Mouse (Mus musculus) heart, embryonic 15.5 days (tissue): ENCODE data around the gene Abca2. TPM values are rescaled to one million over a fixed set of nuclear protein-coding genes. Genes with fewer than 3 reads are reported as not detected.

Experiments used
- ATAC-seq: fragments of 200-750 bp; cut with Nextera tagmentation; replicated peaks from 2 replicates; pipeline ENCODE4 v1.8.0; 2017; ENCODE audit warnings: low read depth, moderate TSS enrichment; ENCODE audit not compliant: insufficient number of reproducible peaks, insufficient read depth, low FRiP score
- H3K27ac ChIP-seq: fragments of 300-500 bp; sonication (generic); 2 replicates; pipeline ENCODE4 v1.5.1; 2015; ENCODE audit warnings: mild to moderate bottlenecking, inconsistent platforms
- H3K27me3 ChIP-seq: fragments of 300-500 bp; sonication (generic); 2 replicates; pipeline ENCODE4 v1.6.1; 2015; ENCODE audit warnings: inconsistent platforms
- H3K36me3 ChIP-seq: fragments of 300-500 bp; sonication (generic); 2 replicates; pipeline ENCODE4 v1.6.1; 2015; ENCODE audit warnings: mild to moderate bottlenecking, inconsistent platforms
- H3K4me1 ChIP-seq: fragments of 300-500 bp; sonication (generic); replicated peaks from 2 replicates; pipeline ENCODE4 v1.6.1; 2015; ENCODE audit warnings: inconsistent platforms
- H3K4me2 ChIP-seq: fragments of 300-500 bp; sonication (generic); 2 replicates; pipeline ENCODE4 v1.6.1; 2015; ENCODE audit warnings: inconsistent platforms, mild to moderate bottlenecking, moderate library complexity
- H3K4me3 ChIP-seq: fragments of 300-500 bp; sonication (generic); 2 replicates; pipeline ENCODE4 v1.5.1; 2015; ENCODE audit warnings: mild to moderate bottlenecking, inconsistent platforms
- H3K9ac ChIP-seq: fragments of 300-500 bp; sonication (generic); 2 replicates; pipeline ENCODE4 v1.6.1; 2015; ENCODE audit warnings: mild to moderate bottlenecking, inconsistent platforms
- H3K9me3 ChIP-seq: fragments of 300-500 bp; sonication (generic); replicated peaks from 2 replicates; pipeline ENCODE4 v1.6.1; 2016; ENCODE audit warnings: inconsistent platforms
- WGBS: fragments of 180-500 bp; shearing (Covaris S2); methylation state at CpG from one replicate; pipeline ENCODE4 v1.1.7; 2015; ENCODE audit warnings: mixed read lengths; 5-methylcytosine and 5-hydroxymethylcytosine counted together
- polyA plus RNA-seq: library from polyadenylated mRNA; unstranded; fragments of >200 nt; fragmentation: Nextera tagmentation; extraction: Ambion mirVana; gene quantifications from 2 replicates; pipeline ENCODE4 v1.2.1, GENCODE M21; 2015

Abca2 gene
- polyA plus RNA-seq, 1 experiment from 2014 or later, result 3.5 TPM

- Histone ChIP-seq H3K36me3 (no peaks in the 10 kb centered on the region), H3K27me3 (peaks cover 53% of the 10 kb centered on the region), H3K9ac (no peak overlapping the region), H3K4me2 (no peak overlapping the region), H3K27ac (no peak overlapping the region), H3K9me3 (no peaks in the 10 kb centered on the region), H3K4me1 (peaks cover 22% of the 10 kb centered on the region), H3K4me3 (no peak overlapping the region)
- ATAC-seq, result no peak
- 29% methylated on average over 5 of the region's 5 CpGs for WGBS
Observed at GRCm38 (mm10) chr2:25426721-25427191, 1.7 kb upstream of the Abca2 start.

GRCm38 (mm10) chr2:25427256-25427655 is 1.2 kb upstream of the Abca2 start:
- H3K4me1 ChIP-seq, result peaks cover 22% of the 10 kb centered on the region
- H3K4me3 ChIP-seq, result no peak overlapping the region
- H3K27me3 ChIP-seq, result peaks cover 53% of the 10 kb centered on the region
- no peak overlapping the region for H3K9ac ChIP-seq
- H3K27ac ChIP-seq, result no peak overlapping the region
- 87% methylated on average over 5 of the region's 5 CpGs for WGBS
- no peak overlapping the region for H3K4me2 ChIP-seq
- no peaks in the 10 kb centered on the region for H3K36me3 ChIP-seq
- ATAC-seq, result no peak
- H3K9me3 ChIP-seq, result no peaks in the 10 kb centered on the region

- peak overlapping the region; percentile 83; the same call in 1 of the 2 replicates for H3K9ac ChIP-seq
Observed at GRCm38 (mm10) chr2:25429435-25430180, 1.1 kb downstream of the Abca2 start.

GRCm38 (mm10) chr2:25430395-25431233 is 2.1 kb downstream of the Abca2 start:
- WGBS, result 72% methylated on average over 17 of the region's 17 CpGs
- Histone ChIP-seq H3K9me3 (no peaks in the 10 kb centered on the region), H3K4me2 (no peak overlapping the region), H3K4me3 (no peak overlapping the region), H3K9ac (no peak overlapping the region), H3K36me3 (no peaks in the 10 kb centered on the region), H3K4me1 (peaks cover 16% of the 10 kb centered on the region), H3K27me3 (peaks cover 21% of the 10 kb centered on the region), H3K27ac (no peak overlapping the region)
- ATAC-seq, result no peak

More at GRCm38 (mm10) chr2:25429435-25430180, 1.1 kb downstream of the Abca2 start:
- H3K27ac ChIP-seq, result no peak overlapping the region
- 67% methylated on average over 5 of the region's 5 CpGs for WGBS
- no peaks in the 10 kb centered on the region for H3K36me3 ChIP-seq
- H3K27me3 ChIP-seq, result peaks cover 31% of the 10 kb centered on the region
- peak overlapping the region; percentile 71 for H3K4me3 ChIP-seq
- no peaks in the 10 kb centered on the region for H3K9me3 ChIP-seq
- peak overlapping the region; percentile 95 for H3K4me2 ChIP-seq
- H3K4me1 ChIP-seq, result peaks cover 16% of the 10 kb centered on the region
- ATAC-seq, result no peak

GRCm38 (mm10) chr2:25431308-25431855 is 2.9 kb downstream of the Abca2 start:
- no peak for ATAC-seq
- no peak overlapping the region for H3K4me3 ChIP-seq
- H3K4me1 ChIP-seq, result peaks cover 16% of the 10 kb centered on the region
- no peak overlapping the region for H3K9ac ChIP-seq
- H3K27ac ChIP-seq, result no peak overlapping the region
- H3K4me2 ChIP-seq, result no peak overlapping the region
- peaks cover 13% of the 10 kb centered on the region for H3K27me3 ChIP-seq
- H3K36me3 ChIP-seq, result no peaks in the 10 kb centered on the region
- 82% methylated on average over 6 of the region's 6 CpGs for WGBS
- H3K9me3 ChIP-seq, result no peaks in the 10 kb centered on the region

- WGBS, result 69% methylated on average over 11 of the region's 11 CpGs
- H3K27ac ChIP-seq, result no peak overlapping the region
- peaks cover 9% of the 10 kb centered on the region; the same call in 1 of the 2 replicates for H3K27me3 ChIP-seq
- no peak for ATAC-seq
- H3K9ac ChIP-seq, result no peak overlapping the region
- H3K36me3 ChIP-seq, result no peaks in the 10 kb centered on the region; the same call in 1 of the 2 replicates
- H3K9me3 ChIP-seq, result no peaks in the 10 kb centered on the region
- no peak overlapping the region for H3K4me3 ChIP-seq
- H3K4me2 ChIP-seq, result no peak overlapping the region
- peaks cover 16% of the 10 kb centered on the region for H3K4me1 ChIP-seq
Observed at GRCm38 (mm10) chr2:25432326-25433098, 4.0 kb downstream of the Abca2 start.

- Histone ChIP-seq H3K9me3 (no peaks in the 10 kb centered on the region), H3K4me2 (no peak overlapping the region), H3K27ac (no peak overlapping the region), H3K4me3 (no peak overlapping the region), H3K4me1 (peaks cover 16% of the 10 kb centered on the region), H3K27me3 (peaks cover 9% of the 10 kb centered on the region; the same call in 1 of the 2 replicates), H3K9ac (no peak overlapping the region), H3K36me3 (no peaks in the 10 kb centered on the region; the same call in 1 of the 2 replicates)
- 82% methylated on average over 17 of the region's 17 CpGs for WGBS
- no peak for ATAC-seq
Observed at GRCm38 (mm10) chr2:25433101-25433500, 4.6 kb downstream of the Abca2 start.

- peaks cover 9% of the 10 kb centered on the region; the same call in 1 of the 2 replicates for H3K27me3 ChIP-seq
- H3K36me3 ChIP-seq, result no peaks in the 10 kb centered on the region; the same call in 1 of the 2 replicates
- no peak for ATAC-seq
- no peak overlapping the region for H3K9ac ChIP-seq
- no peaks in the 10 kb centered on the region for H3K9me3 ChIP-seq
- no peak overlapping the region for H3K27ac ChIP-seq
- peaks cover 10% of the 10 kb centered on the region for H3K4me1 ChIP-seq
- no peak overlapping the region for H3K4me3 ChIP-seq
- 86% methylated on average over 8 of the region's 8 CpGs for WGBS
- H3K4me2 ChIP-seq, result no peak overlapping the region
Observed at GRCm38 (mm10) chr2:25434292-25434691, 5.8 kb downstream of the Abca2 start.

GRCm38 (mm10) chr2:25436286-25436820 is 7.8 kb downstream of the Abca2 start:
- Histone ChIP-seq H3K4me3 (no peak overlapping the region), H3K9me3 (no peaks in the 10 kb centered on the region), H3K4me1 (no peaks in the 10 kb centered on the region), H3K36me3 (no peaks in the 10 kb centered on the region; the same call in 1 of the 2 replicates), H3K9ac (no peak overlapping the region), H3K4me2 (no peak overlapping the region), H3K27ac (no peak overlapping the region), H3K27me3 (no peaks in the 10 kb centered on the region)
- WGBS, result 81% methylated on average over 10 of the region's 10 CpGs
- no peak for ATAC-seq

- H3K9me3 ChIP-seq, result no peaks in the 10 kb centered on the region
- no peaks in the 10 kb centered on the region; the same call in 1 of the 2 replicates for H3K36me3 ChIP-seq
- no peak overlapping the region for H3K4me2 ChIP-seq
- H3K27me3 ChIP-seq, result no peaks in the 10 kb centered on the region
- no peaks in the 10 kb centered on the region for H3K4me1 ChIP-seq
- no peak overlapping the region for H3K4me3 ChIP-seq
- no peak overlapping the region for H3K27ac ChIP-seq
- no peak overlapping the region for H3K9ac ChIP-seq
- no peak for ATAC-seq
- 79% methylated on average over 20 of the region's 20 CpGs for WGBS
Observed at GRCm38 (mm10) chr2:25441067-25441466, 12.6 kb downstream of the Abca2 start.
